Mouse (Mus musculus): ENCODE data around the gene Zxdc. TPM values are rescaled to one million over a fixed set of nuclear protein-coding genes. Genes with fewer than 3 reads are reported as not detected.

Gene Zxdc
- polyA plus RNA-seq (2016; fragmentation: Nextera tagmentation; extraction: Ambion mirVana): 5.8 and 8.4 TPM in 2 replicates

- Histone ChIP-seq H3K27me3 (ENCODE audit: insufficient read depth, poor library complexity, severe bottlenecking) (no peaks in the 10 kb centered on the region), H3K36me3 (peaks cover 21% of the 10 kb centered on the region), H3K9me3 (no peaks in the 10 kb centered on the region), H3K4me1 (replicated peaks) (peaks cover 34% of the 10 kb centered on the region), H3K27ac (peak within 1 kb of the TSS; percentile 91), H3K4me3 (peak within 1 kb of the TSS; percentile 97)
- 6% methylated on average over 41 of the region's 41 CpGs for WGBS
- DNase-seq (ENCODE audit: low spot score): peak; percentile 98
Observed at GRCm38 (mm10) chr6:90368976-90369724, at the start of gene Zxdc. Gene Zxdc (plus strand): TSS chr6:90369492.

GRCm38 (mm10) chr6:90320429-90320828, 48.9 kb upstream of the Zxdc start:
- H3K27me3 ChIP-seq (ENCODE audit: insufficient read depth, poor library complexity, severe bottlenecking): peaks cover 7% of the 10 kb centered on the region
- H3K4me3 ChIP-seq: no peak overlapping the region
- no peaks in the 10 kb centered on the region for H3K9me3 ChIP-seq
- H3K27ac ChIP-seq: no peak overlapping the region
- WGBS: 82% methylated on average over 5 of the region's 5 CpGs
- peaks cover 9% of the 10 kb centered on the region for H3K4me1 ChIP-seq (replicated peaks)
- DNase-seq (ENCODE audit: low spot score): no peak
- no peaks in the 10 kb centered on the region for H3K36me3 ChIP-seq

- Histone ChIP-seq H3K36me3 (no peaks in the 10 kb centered on the region), H3K9me3 (no peaks in the 10 kb centered on the region), H3K4me3 (no peak overlapping the region), H3K4me1 (replicated peaks) (peaks cover 9% of the 10 kb centered on the region), H3K27me3 (ENCODE audit: insufficient read depth, poor library complexity, severe bottlenecking) (peaks cover 10% of the 10 kb centered on the region), H3K27ac (no peak overlapping the region)
- no peak for DNase-seq (ENCODE audit: low spot score)
- 52% methylated on average over 4 of the region's 4 CpGs for WGBS
Observed at GRCm38 (mm10) chr6:90321811-90322210, 47.5 kb upstream of the Zxdc start.

GRCm38 (mm10) chr6:90324026-90324425, 45.3 kb upstream of the Zxdc start:
- Histone ChIP-seq H3K9me3 (no peaks in the 10 kb centered on the region), H3K4me3 (no peak overlapping the region), H3K4me1 (replicated peaks) (peaks cover 9% of the 10 kb centered on the region), H3K36me3 (no peaks in the 10 kb centered on the region), H3K27ac (no peak overlapping the region), H3K27me3 (ENCODE audit: insufficient read depth, poor library complexity, severe bottlenecking) (peaks cover 14% of the 10 kb centered on the region)
- no peak for DNase-seq (ENCODE audit: low spot score)
- 74% methylated on average over 3 of the region's 3 CpGs for WGBS

- Histone ChIP-seq H3K27me3 (ENCODE audit: insufficient read depth, poor library complexity, severe bottlenecking) (peaks cover 14% of the 10 kb centered on the region), H3K4me1 (replicated peaks) (peaks cover 9% of the 10 kb centered on the region), H3K27ac (no peak overlapping the region), H3K4me3 (no peak overlapping the region), H3K36me3 (no peaks in the 10 kb centered on the region), H3K9me3 (no peaks in the 10 kb centered on the region)
- DNase-seq (ENCODE audit: low spot score): no peak
- WGBS: 70% methylated on average over 3 of the region's 3 CpGs
Observed at GRCm38 (mm10) chr6:90324463-90324862, 44.8 kb upstream of the Zxdc start.

- Histone ChIP-seq H3K4me1 (replicated peaks) (peaks cover 9% of the 10 kb centered on the region), H3K27ac (no peak within 1 kb of the TSS), H3K27me3 (ENCODE audit: insufficient read depth, poor library complexity, severe bottlenecking) (peaks cover 14% of the 10 kb centered on the region), H3K9me3 (no peaks in the 10 kb centered on the region), H3K36me3 (no peaks in the 10 kb centered on the region), H3K4me3 (peak within 1 kb of the TSS; percentile 40)
- DNase-seq (ENCODE audit: low spot score): peak; percentile 8
- 7% methylated on average over 22 of the region's 22 CpGs for WGBS
Observed at GRCm38 (mm10) chr6:90324991-90325390, 44.3 kb upstream of the Zxdc start, which contains the start of gene Chst13. Gene Chst13 (minus strand): TSS chr6:90325185.

- 27% methylated on average over 6 of the region's 6 CpGs for WGBS
- DNase-seq (ENCODE audit: low spot score): peak; percentile 17
- H3K4me3 ChIP-seq: no peak overlapping the region
Observed at GRCm38 (mm10) chr6:90327670-90328069, 41.6 kb upstream of the Zxdc start.

GRCm38 (mm10) chr6:90329953-90330352, 39.3 kb upstream of the Zxdc start:
- WGBS: 57% methylated on average over 1 of the region's 1 CpGs
- H3K36me3 ChIP-seq: no peaks in the 10 kb centered on the region
- no peak overlapping the region for H3K4me3 ChIP-seq
- H3K27ac ChIP-seq: no peak overlapping the region
- no peak for DNase-seq (ENCODE audit: low spot score)
- peaks cover 12% of the 10 kb centered on the region for H3K27me3 ChIP-seq (ENCODE audit: insufficient read depth, poor library complexity, severe bottlenecking)
- H3K4me1 ChIP-seq (replicated peaks): peaks cover 3% of the 10 kb centered on the region
- H3K9me3 ChIP-seq: no peaks in the 10 kb centered on the region

More at GRCm38 (mm10) chr6:90327670-90328069, 41.6 kb upstream of the Zxdc start:
- peaks cover 5% of the 10 kb centered on the region for H3K4me1 ChIP-seq (replicated peaks)
- no peaks in the 10 kb centered on the region for H3K9me3 ChIP-seq
- H3K27me3 ChIP-seq (ENCODE audit: insufficient read depth, poor library complexity, severe bottlenecking): peaks cover 14% of the 10 kb centered on the region
- H3K27ac ChIP-seq: no peak overlapping the region
- no peaks in the 10 kb centered on the region for H3K36me3 ChIP-seq

- DNase-seq (ENCODE audit: low spot score): no peak
- H3K27me3 ChIP-seq (ENCODE audit: insufficient read depth, poor library complexity, severe bottlenecking): no peaks in the 10 kb centered on the region
- H3K4me3 ChIP-seq: no peak within 1 kb of the TSS
- WGBS: 83% methylated on average over 7 of the region's 7 CpGs
- no peaks in the 10 kb centered on the region for H3K9me3 ChIP-seq
- H3K4me1 ChIP-seq (replicated peaks): no peaks in the 10 kb centered on the region
- no peak within 1 kb of the TSS for H3K27ac ChIP-seq
- H3K36me3 ChIP-seq: no peaks in the 10 kb centered on the region
Observed at GRCm38 (mm10) chr6:90332561-90333425, 36.5 kb upstream of the Zxdc start, which contains the start of gene Uroc1. Gene Uroc1 (plus strand): TSS chr6:90333284.

- Histone ChIP-seq H3K36me3 (no peaks in the 10 kb centered on the region), H3K27me3 (ENCODE audit: insufficient read depth, poor library complexity, severe bottlenecking) (no peaks in the 10 kb centered on the region), H3K9me3 (no peaks in the 10 kb centered on the region), H3K4me1 (replicated peaks) (no peaks in the 10 kb centered on the region), H3K4me3 (no peak overlapping the region), H3K27ac (no peak overlapping the region)
- WGBS: 87% methylated on average over 3 of the region's 3 CpGs
- no peak for DNase-seq (ENCODE audit: low spot score)
Observed at GRCm38 (mm10) chr6:90334244-90334643, 35.0 kb upstream of the Zxdc start.

- Histone ChIP-seq H3K27me3 (ENCODE audit: insufficient read depth, poor library complexity, severe bottlenecking) (no peaks in the 10 kb centered on the region), H3K4me1 (replicated peaks) (no peaks in the 10 kb centered on the region), H3K36me3 (no peaks in the 10 kb centered on the region), H3K27ac (no peak overlapping the region), H3K4me3 (no peak overlapping the region), H3K9me3 (no peaks in the 10 kb centered on the region)
- no peak for DNase-seq (ENCODE audit: low spot score)
- 82% methylated on average over 2 of the region's 2 CpGs for WGBS
Observed at GRCm38 (mm10) chr6:90342343-90342742, 26.9 kb upstream of the Zxdc start.

- H3K36me3 ChIP-seq: no peaks in the 10 kb centered on the region
- no peak for DNase-seq (ENCODE audit: low spot score)
- no peaks in the 10 kb centered on the region for H3K27me3 ChIP-seq (ENCODE audit: insufficient read depth, poor library complexity, severe bottlenecking)
- no peak overlapping the region for H3K4me3 ChIP-seq
- no peak overlapping the region for H3K27ac ChIP-seq
- no peaks in the 10 kb centered on the region; the same call in 1 of the 2 replicates for H3K4me1 ChIP-seq (replicated peaks)
- H3K9me3 ChIP-seq: no peaks in the 10 kb centered on the region
- WGBS: 82% methylated on average over 4 of the region's 4 CpGs
Observed at GRCm38 (mm10) chr6:90347183-90347582, 22.1 kb upstream of the Zxdc start.

GRCm38 (mm10) chr6:90348500-90348899, 20.8 kb upstream of the Zxdc start:
- DNase-seq (ENCODE audit: low spot score): no peak
- H3K4me1 ChIP-seq (replicated peaks): no peaks in the 10 kb centered on the region; the same call in 1 of the 2 replicates
- no peaks in the 10 kb centered on the region for H3K9me3 ChIP-seq
- no peaks in the 10 kb centered on the region for H3K27me3 ChIP-seq (ENCODE audit: insufficient read depth, poor library complexity, severe bottlenecking)
- 81% methylated on average over 4 of the region's 4 CpGs for WGBS
- no peak overlapping the region for H3K27ac ChIP-seq
- H3K4me3 ChIP-seq: no peak overlapping the region
- no peaks in the 10 kb centered on the region for H3K36me3 ChIP-seq
